Comparison of ENCODE assay signal across 13 mouse cellular contexts in genomic region chr2:101581418-101581817, GRCm38 (mm10). TPM values are rescaled to one million over a fixed set of nuclear protein-coding genes. Genes with fewer than 3 reads are reported as not detected.
DNase-seq lines count a peak whose midpoint lies in the region.
"Had no signal": no experiment of that assay in that cellular context is flagged by ENCODE, and none has a peak within 500 bp of the region (broad histone marks: within the 10 kb centered on the region; RNA-seq: fewer than 3 reads in every experiment).

No protein-coding gene starts in this region.

- peak; percentile 44 to 50 for DNase-seq in cerebellum, adult 18-20 months
- DNase-seq in cerebellum, postnatal 4 days (ENCODE audit: low spot score in 2 of 2): no peak
- DNase-seq in cerebellum, adult 9-11 months: peak; percentile 40
- DNase-seq in thymus, adult 18-20 months: peak; percentile 36 to 71
- DNase-seq in thymus, postnatal 4 days: peak; percentile 61
- DNase-seq in retina, embryonic 14.5 days (ENCODE audit: low spot score): no peak
- no peak for DNase-seq in left cerebral cortex, adult 8-10 months (ENCODE audit: low spot score in 2 of 2)
- DNase-seq: adrenal gland, postnatal 36 days; gastrocnemius, postnatal 36 days; heart, postnatal 36 days; right cerebral cortex, adult 18-20 months had no signal

RNA-seq across cellular contexts. Expression of gene Rag2, which starts 43.1 kb away (rescaled TPM):
- not detected for total RNA-seq in left cerebral cortex, adult 8-10 months (2022)
- total RNA-seq: adrenal gland, postnatal 36 days; heart, postnatal 36 days; layer of hippocampus, postnatal 10 days; left cerebral cortex, postnatal 10 days had no signal

Comparison
In these comparisons a context has a peak if more than half of its experiments do, and no peak if none do; other contexts are left out.
1. DNase-seq: peak in cerebellum, adult 18-20 months (2 of 2), cerebellum, adult 9-11 months (single experiment), thymus, adult 18-20 months (2 of 2) and thymus, postnatal 4 days (single experiment); none in cerebellum, postnatal 4 days (0 of 2), retina, embryonic 14.5 days (single experiment) and left cerebral cortex, adult 8-10 months (0 of 2).